Mouse (Mus musculus) hindbrain, embryonic 14.5 days (tissue): ENCODE data around the gene Ttll11. TPM values are rescaled to one million over a fixed set of nuclear protein-coding genes. Genes with fewer than 3 reads are reported as not detected.

Experiments used
- ATAC-seq: fragments of 200-750 bp; cut with Nextera tagmentation; 2 replicates; pipeline ENCODE4 v1.8.0; 2017; ENCODE audit warnings: moderate number of reproducible peaks, mild to moderate bottlenecking, moderate TSS enrichment, moderate library complexity; ENCODE audit not compliant: low FRiP score
- DNase-seq: peaks from one replicate; pipeline ENCODE4 v3.0.0-alpha.2; 2015; ENCODE audit warnings: low spot score
- H3K27ac ChIP-seq: fragments of 300-500 bp; sonication (generic); 2 replicates; pipeline ENCODE4 v1.5.1; 2014; ENCODE audit warnings: mild to moderate bottlenecking, moderate library complexity
- H3K27me3 ChIP-seq: fragments of 300-500 bp; sonication (generic); 2 replicates; pipeline ENCODE4 v1.6.1; 2014; ENCODE audit warnings: mild to moderate bottlenecking, low read length, mixed read lengths; ENCODE audit not compliant: control insufficient read depth, insufficient read depth
- H3K36me3 ChIP-seq: fragments of 300-500 bp; sonication (generic); replicated peaks from 2 replicates; pipeline ENCODE4 v1.6.1; 2014; ENCODE audit not compliant: control insufficient read depth, insufficient read depth
- H3K4me1 ChIP-seq: fragments of 300-500 bp; sonication (generic); replicated peaks from 2 replicates; pipeline ENCODE4 v1.6.1; 2014; ENCODE audit warnings: antibody characterized with exemption, low read length, mixed read lengths; ENCODE audit not compliant: control insufficient read depth, insufficient read depth
- H3K4me2 ChIP-seq: fragments of 300-500 bp; sonication (generic); replicated peaks from 2 replicates; pipeline ENCODE4 v1.6.1; 2014; ENCODE audit warnings: mild to moderate bottlenecking, moderate library complexity
- H3K4me3 ChIP-seq: fragments of 300-500 bp; sonication (generic); replicated peaks from 2 replicates; pipeline ENCODE4 v1.5.1; 2014; ENCODE audit warnings: mild to moderate bottlenecking, low read length
- H3K9ac ChIP-seq: fragments of 300-500 bp; sonication (generic); 2 replicates; pipeline ENCODE4 v1.6.1; 2014
- H3K9me3 ChIP-seq: fragments of 300-500 bp; sonication (generic); 2 replicates; pipeline ENCODE4 v1.6.1; 2016; ENCODE audit warnings: low read length; ENCODE audit not compliant: control insufficient read depth
- WGBS: fragments of 180-500 bp; shearing (Covaris S2); extraction: QIAGEN DNeasy Blood & Tissue Kit; methylation state at CpG from one replicate; pipeline ENCODE4 v1.1.7; 2014; 5-methylcytosine and 5-hydroxymethylcytosine counted together
- polyA plus RNA-seq: library from polyadenylated mRNA; unstranded; fragments of >200 nt; fragmentation: Nextera tagmentation; extraction: Ambion mirVana; gene quantifications from 2 replicates; pipeline ENCODE4 v1.2.1, GENCODE M21; 2014

The Ttll11 gene
- polyA plus RNA-seq, 1 experiment from 2014 or later, result 6.6 TPM

DNA sequence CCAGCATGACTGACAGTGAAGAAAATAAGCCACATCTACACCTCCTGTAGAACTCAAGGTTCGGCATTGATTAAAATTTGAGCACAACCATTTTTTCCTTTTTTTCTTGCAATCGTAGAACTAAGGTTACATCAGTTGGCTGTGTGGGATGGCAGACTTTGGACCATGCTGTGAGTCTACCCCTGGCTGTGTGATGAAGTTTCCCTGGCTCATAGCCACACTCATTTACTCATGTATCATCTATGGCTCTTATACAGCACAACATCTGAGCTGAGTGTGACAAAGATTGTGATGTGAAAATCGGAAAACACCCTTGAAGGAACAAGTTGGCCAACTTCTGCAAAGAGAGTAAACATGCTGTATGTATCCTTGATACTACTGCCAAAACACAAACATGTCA, 56.8 kb downstream of the Ttll11 start:
- H3K4me1 ChIP-seq, result no peaks in the 10 kb centered on the region
- H3K36me3 ChIP-seq, result no peaks in the 10 kb centered on the region
- H3K27me3 ChIP-seq, result no peaks in the 10 kb centered on the region
- no peak overlapping the region for H3K4me3 ChIP-seq
- H3K4me2 ChIP-seq, result no peak overlapping the region
- no peaks in the 10 kb centered on the region for H3K9me3 ChIP-seq
- DNase-seq, result no peak
- no peak for ATAC-seq
- no peak overlapping the region for H3K9ac ChIP-seq
- WGBS, result 74% methylated on average over 3 of the region's 3 CpGs
- no peak overlapping the region for H3K27ac ChIP-seq

- no peak overlapping the region for H3K4me2 ChIP-seq
- no peak overlapping the region for H3K27ac ChIP-seq
- no peaks in the 10 kb centered on the region for H3K36me3 ChIP-seq
- no peak overlapping the region for H3K9ac ChIP-seq
- H3K9me3 ChIP-seq, result no peaks in the 10 kb centered on the region
- 81% methylated on average over 4 of the region's 4 CpGs for WGBS
- no peaks in the 10 kb centered on the region for H3K4me1 ChIP-seq
- no peaks in the 10 kb centered on the region for H3K27me3 ChIP-seq
- no peak overlapping the region for H3K4me3 ChIP-seq
- DNase-seq (no peak), ATAC-seq (no peak)
These were observed 67.6 kb downstream of the Ttll11 start for GRCm38 (mm10) chr2:35912090-35912489.

- H3K4me2 ChIP-seq, result no peak overlapping the region
- no peak overlapping the region for H3K4me3 ChIP-seq
- no peak for DNase-seq
- no peaks in the 10 kb centered on the region for H3K27me3 ChIP-seq
- no peaks in the 10 kb centered on the region for H3K4me1 ChIP-seq
- ATAC-seq, result no peak
- H3K36me3 ChIP-seq, result no peaks in the 10 kb centered on the region
- no peak overlapping the region for H3K27ac ChIP-seq
- WGBS, result 82% methylated on average over 1 of the region's 1 CpGs
- no peaks in the 10 kb centered on the region for H3K9me3 ChIP-seq
- H3K9ac ChIP-seq, result no peak overlapping the region
These were observed 68.0 kb downstream of the Ttll11 start for GRCm38 (mm10) chr2:35911675-35912074.

- WGBS, result 68% methylated on average over 9 of the region's 9 CpGs
- no peaks in the 10 kb centered on the region for H3K36me3 ChIP-seq
- no peak overlapping the region for H3K27ac ChIP-seq
- H3K4me2 ChIP-seq, result no peak overlapping the region
- ATAC-seq (no peak), DNase-seq (no peak)
- H3K9ac ChIP-seq, result no peak overlapping the region
- H3K4me3 ChIP-seq, result no peak overlapping the region
- no peaks in the 10 kb centered on the region for H3K27me3 ChIP-seq
- H3K9me3 ChIP-seq, result no peaks in the 10 kb centered on the region
- no peaks in the 10 kb centered on the region for H3K4me1 ChIP-seq
These were observed 69.0 kb downstream of the Ttll11 start for GRCm38 (mm10) chr2:35910740-35911139.

- H3K36me3 ChIP-seq, result no peaks in the 10 kb centered on the region
- H3K9ac ChIP-seq, result no peak overlapping the region
- no peaks in the 10 kb centered on the region for H3K4me1 ChIP-seq
- no peak overlapping the region for H3K4me2 ChIP-seq
- no peak overlapping the region for H3K27ac ChIP-seq
- H3K4me3 ChIP-seq, result no peak overlapping the region
- DNase-seq, result no peak
- H3K27me3 ChIP-seq, result no peaks in the 10 kb centered on the region
- no peaks in the 10 kb centered on the region for H3K9me3 ChIP-seq
- 95% methylated on average over 4 of the region's 4 CpGs for whole genome bisulfite sequencing
- ATAC-seq, result no peak
These were observed 70.4 kb downstream of the Ttll11 start for GRCm38 (mm10) chr2:35909353-35909752.

DNA sequence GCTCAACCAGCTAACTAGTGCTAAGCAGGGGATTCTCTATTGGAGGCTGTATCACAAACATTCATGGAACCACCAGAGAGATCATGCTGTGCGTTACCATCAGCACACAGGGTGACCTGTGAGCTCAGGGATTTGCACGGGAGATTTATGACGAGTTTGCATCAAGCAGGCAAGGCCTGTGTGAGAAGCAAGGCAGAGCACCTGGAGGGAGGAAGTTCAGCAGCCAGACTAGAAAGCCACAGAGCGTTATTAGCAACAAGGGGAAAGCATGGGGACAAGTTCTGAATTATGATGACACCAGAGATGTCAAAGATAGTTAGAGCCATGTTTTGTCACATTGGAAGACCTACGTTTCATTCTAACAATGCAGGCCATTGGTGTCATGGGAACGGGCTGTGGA, 72.1 kb downstream of the Ttll11 start:
- Histone ChIP-seq H3K9me3 (no peaks in the 10 kb centered on the region), H3K9ac (no peak overlapping the region), H3K27ac (no peak overlapping the region), H3K36me3 (no peaks in the 10 kb centered on the region), H3K4me3 (no peak overlapping the region), H3K27me3 (no peaks in the 10 kb centered on the region), H3K4me2 (no peak overlapping the region), H3K4me1 (no peaks in the 10 kb centered on the region)
- WGBS, result 83% methylated on average over 6 of the region's 6 CpGs
- DNase-seq (no peak), ATAC-seq (no peak)

DNA sequence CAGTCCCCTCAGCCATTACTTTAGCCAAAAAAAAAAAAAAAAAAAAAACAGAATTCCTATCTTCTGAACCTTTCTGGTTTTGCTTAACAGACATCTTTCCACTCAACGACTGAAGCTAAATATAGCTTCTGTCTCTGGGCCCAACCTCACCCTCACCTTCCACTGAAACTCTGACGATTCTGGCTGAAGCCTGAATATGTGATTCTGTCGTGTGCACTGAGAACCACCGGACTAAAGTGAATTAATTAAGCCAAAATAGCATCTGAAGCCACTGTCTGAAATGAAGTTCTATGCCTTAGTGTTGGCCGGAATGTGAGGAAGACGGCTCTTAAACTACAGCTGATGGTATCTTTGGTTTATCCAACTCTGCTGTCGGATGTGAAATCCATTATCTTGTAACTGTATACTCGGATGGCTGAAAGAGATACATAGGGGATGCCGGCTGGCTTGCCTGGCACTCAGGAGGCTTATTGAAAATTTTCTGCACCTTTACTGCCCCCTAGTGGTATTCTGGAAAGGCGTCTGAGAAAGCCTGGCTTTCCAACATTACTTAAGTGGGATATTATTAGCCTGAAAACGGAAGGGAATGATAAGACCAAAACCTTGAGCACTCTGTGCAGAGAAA, 73.4 kb downstream of the Ttll11 start:
- H3K36me3 ChIP-seq, result no peaks in the 10 kb centered on the region
- no peaks in the 10 kb centered on the region for H3K4me1 ChIP-seq
- H3K27ac ChIP-seq, result no peak overlapping the region
- H3K27me3 ChIP-seq, result no peaks in the 10 kb centered on the region
- 20% methylated on average over 11 of the region's 11 CpGs for WGBS
- no peak overlapping the region for H3K4me3 ChIP-seq
- H3K4me2 ChIP-seq, result no peak overlapping the region
- H3K9ac ChIP-seq, result no peak overlapping the region
- no peaks in the 10 kb centered on the region for H3K9me3 ChIP-seq
- ATAC-seq, result peak; percentile 80
- peak; percentile 94 for DNase-seq

- 72% methylated on average over 2 of the region's 2 CpGs for WGBS
- Histone ChIP-seq H3K4me3 (no peak overlapping the region), H3K27ac (no peak overlapping the region), H3K36me3 (no peaks in the 10 kb centered on the region), H3K4me2 (no peak overlapping the region), H3K9ac (no peak overlapping the region), H3K9me3 (no peaks in the 10 kb centered on the region), H3K4me1 (no peaks in the 10 kb centered on the region), H3K27me3 (no peaks in the 10 kb centered on the region)
- no peak for DNase-seq
- ATAC-seq, result no peak
These were observed 78.9 kb downstream of the Ttll11 start for GRCm38 (mm10) chr2:35900845-35901244.

GRCm38 (mm10) chr2:35899712-35900111, 80.0 kb downstream of the Ttll11 start:
- Histone ChIP-seq H3K4me1 (no peaks in the 10 kb centered on the region), H3K4me2 (no peak overlapping the region), H3K9ac (no peak overlapping the region), H3K36me3 (no peaks in the 10 kb centered on the region), H3K27me3 (no peaks in the 10 kb centered on the region), H3K4me3 (no peak overlapping the region), H3K9me3 (no peaks in the 10 kb centered on the region), H3K27ac (no peak overlapping the region)
- WGBS, result 98% methylated on average over 3 of the region's 3 CpGs
- no peak for ATAC-seq
- DNase-seq, result no peak

GRCm38 (mm10) chr2:35899135-35899474, 80.6 kb downstream of the Ttll11 start:
- Histone ChIP-seq H3K27ac (no peak overlapping the region), H3K4me2 (no peak overlapping the region), H3K4me3 (no peak overlapping the region), H3K36me3 (no peaks in the 10 kb centered on the region), H3K27me3 (no peaks in the 10 kb centered on the region), H3K9ac (no peak overlapping the region), H3K4me1 (no peaks in the 10 kb centered on the region), H3K9me3 (no peaks in the 10 kb centered on the region)
- DNase-seq (no peak), ATAC-seq (no peak)
- WGBS, result 89% methylated on average over 4 of the region's 4 CpGs
